Comparison of ENCODE assay signal across 15 mouse cellular contexts in the genomic region with DNA sequence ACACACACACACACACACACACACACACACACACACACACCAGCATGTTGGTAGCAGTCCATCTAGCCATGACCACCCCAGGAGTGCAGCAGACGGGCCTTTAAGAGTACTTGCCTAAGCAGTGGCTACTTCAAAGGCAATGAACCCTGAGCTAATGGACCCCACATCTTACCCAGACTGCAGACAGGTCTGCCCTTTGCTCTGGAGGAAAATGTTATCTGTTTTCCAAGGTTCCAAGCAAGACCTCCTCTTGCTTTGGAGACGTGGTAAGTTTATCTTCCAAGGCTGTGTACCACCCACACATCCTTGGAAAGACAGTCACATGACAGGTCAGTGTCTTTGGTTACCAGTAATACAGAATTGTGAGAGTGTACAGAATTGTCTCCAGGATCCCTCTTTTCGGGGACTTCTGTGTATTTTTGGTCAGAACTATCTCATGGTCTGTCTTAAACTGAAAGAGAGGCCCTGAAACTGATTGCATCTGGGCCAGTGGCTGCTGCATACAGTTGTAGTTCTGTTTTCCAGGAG.
"Had no signal": no experiment of that assay in that cellular context is flagged by ENCODE, and none has a peak within 500 bp of the region (broad histone marks: within the 10 kb centered on the region; RNA-seq: fewer than 3 reads in every experiment).

No protein-coding gene starts in this region.

- H3K27ac ChIP-seq: intestine, embryonic 15.5 days; liver, embryonic 13.5 days; midbrain, embryonic 10.5 days; midbrain, embryonic 15.5 days had no signal

- H3K36me3 ChIP-seq: intestine, embryonic 15.5 days; kidney, embryonic 15.5 days; liver, embryonic 13.5 days; midbrain, embryonic 10.5 days; midbrain, embryonic 15.5 days; neural tube, embryonic 15.5 days had no signal

- ATAC-seq: intestine, embryonic 15.5 days; liver, postnatal 0 days; midbrain, embryonic 15.5 days had no signal

- DNase-seq: kidney, adult 2 months; kidney, postnatal 14 days; left cerebral cortex, postnatal 4 days; liver; liver, embryonic 13.5 days; liver, postnatal 0 days; retina, postnatal 1 day; right cerebral cortex, postnatal 14 days; thymus, adult 2 months; thymus, postnatal 25 days had no signal

- H3K27me3 ChIP-seq: intestine, embryonic 15.5 days; kidney, embryonic 15.5 days; liver, embryonic 13.5 days; midbrain, embryonic 15.5 days; neural tube, embryonic 15.5 days had no signal

- H3K4me2 ChIP-seq: kidney, embryonic 15.5 days had no signal

- H3K9ac ChIP-seq: intestine, embryonic 15.5 days; kidney, embryonic 15.5 days; liver, embryonic 13.5 days; liver, postnatal 0 days; midbrain, embryonic 15.5 days had no signal

- H3K4me3 ChIP-seq: intestine, embryonic 15.5 days; kidney, embryonic 15.5 days; liver, embryonic 13.5 days; midbrain, embryonic 15.5 days; neural tube, embryonic 15.5 days had no signal

- H3K9me3 ChIP-seq: intestine, embryonic 15.5 days; kidney, embryonic 15.5 days; liver, embryonic 13.5 days; midbrain, embryonic 10.5 days; midbrain, embryonic 15.5 days; neural tube, embryonic 15.5 days had no signal
